Mouse (Mus musculus): ENCODE results near the gene Lrrc58.

DNA sequence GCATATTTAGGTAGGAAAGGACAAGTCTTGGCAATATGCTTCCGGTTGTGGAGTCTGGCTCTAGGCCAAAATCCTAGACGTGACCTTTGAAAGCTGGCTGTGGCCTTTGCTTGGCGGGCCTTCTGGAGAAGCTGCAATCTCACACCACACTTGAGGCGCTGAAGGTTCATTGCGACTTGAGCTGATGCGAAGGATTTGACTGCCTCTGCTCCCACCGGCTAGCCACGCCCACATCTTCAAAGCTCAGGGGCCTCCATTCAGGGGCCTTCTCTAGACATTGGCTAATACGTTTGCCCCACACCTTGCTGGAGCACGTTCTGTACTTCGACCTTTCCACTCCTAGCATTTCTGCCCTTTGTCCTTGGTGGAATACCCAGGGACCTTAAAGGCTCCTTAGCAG lies 33.1 kb downstream of the Lrrc58 start:
- no peak for TF ChIP-seq CTCF (IDR thresholded peaks at IDR 0.05; ENCODE audit: control insufficient read depth, insufficient read depth, insufficient read length)
- TF ChIP-seq USF1 (IDR thresholded peaks at IDR 0.05; ENCODE audit: low read depth) = no peak
- no peak for TF ChIP-seq MYOG (IDR thresholded peaks at IDR 0.05; ENCODE audit: control insufficient read depth, extremely low read depth, insufficient read length)

Data from C2C12 (cell line).